Mouse (Mus musculus) CH12.LX (cell line): ENCODE measurements at regions not wholly inside any gene's neighbourhood (a gene's known extent, or its start where the extent isn't known, plus 50 kb on each side); places are given as distances from the start of the nearest gene placed in this dataset.

Experiments
- CTCF ChIP-seq, 2 experiments: IDR thresholded peaks in 1 of 2; conservative IDR thresholded peaks in 1 of 2; 2 replicates each; pipeline ENCODE4 v1.5.1; 2011 to 2012; ENCODE audit warnings: low read depth in 2 of 2, low read length in 2 of 2, improper control_type of control experiment in 1 of 2, inconsistent platforms in 1 of 2, mild to moderate bottlenecking in 1 of 2, moderate library complexity in 1 of 2
- E2F4 ChIP-seq: IDR thresholded peaks from 2 replicates; pipeline ENCODE4 v1.6.1; 2011; ENCODE audit warnings: low read depth, low read length, improper control_type of control experiment; ENCODE audit not compliant: insufficient replicate concordance
- EP300 ChIP-seq: IDR thresholded peaks from 2 replicates; pipeline ENCODE4 v1.6.1; 2011; ENCODE audit warnings: low read length, improper control_type of control experiment
- KAT2A ChIP-seq: IDR thresholded peaks from 2 replicates; pipeline ENCODE4 v1.6.1; 2012; ENCODE audit warnings: low read length, improper control_type of control experiment, inconsistent platforms; ENCODE audit not compliant: insufficient replicate concordance
- POLR2A ChIP-seq: IDR thresholded peaks from 2 replicates; pipeline ENCODE4 v1.6.1; 2011; ENCODE audit warnings: low read depth, mild to moderate bottlenecking, improper control_type of control experiment, low read length
- RAD21 ChIP-seq: IDR thresholded peaks from 2 replicates; pipeline ENCODE4 v1.6.1; 2011; ENCODE audit warnings: low read depth, mild to moderate bottlenecking, low read length, improper control_type of control experiment, moderate library complexity
- USF2 ChIP-seq: conservative IDR thresholded peaks from 2 replicates; pipeline ENCODE4 v1.6.1; 2011; ENCODE audit warnings: low read depth, low read length, improper control_type of control experiment
- ZMIZ1 ChIP-seq: IDR thresholded peaks from 2 replicates; pipeline ENCODE4 v1.6.1; 2012; ENCODE audit warnings: low read depth, mild to moderate bottlenecking, inconsistent platforms, low read length, improper control_type of control experiment
- ZNF384 ChIP-seq: IDR thresholded peaks from 2 replicates; pipeline ENCODE4 v1.6.1; 2012; ENCODE audit warnings: low read depth, low read length, improper control_type of control experiment, inconsistent platforms

GRCm38 (mm10) chr16:22316251-22316711 lies 50.5 kb upstream of the Tra2b start:
- TF ChIP-seq ZNF384 (no peak), CTCF (conservative IDR thresholded peaks at IDR 0.05 in 1 of 2, IDR thresholded peaks at IDR 0.05 in 1 of 2; ENCODE audit: low read depth in 2 of 2, low read length in 2 of 2) (no peak), POLR2A (no peak), USF2 (no peak), ZMIZ1 (no peak), RAD21 (no peak), KAT2A (no peak), EP300 (no peak), E2F4 (no peak)
